Comparison of ENCODE assay signal across 8 mouse cellular contexts in the genomic region with DNA sequence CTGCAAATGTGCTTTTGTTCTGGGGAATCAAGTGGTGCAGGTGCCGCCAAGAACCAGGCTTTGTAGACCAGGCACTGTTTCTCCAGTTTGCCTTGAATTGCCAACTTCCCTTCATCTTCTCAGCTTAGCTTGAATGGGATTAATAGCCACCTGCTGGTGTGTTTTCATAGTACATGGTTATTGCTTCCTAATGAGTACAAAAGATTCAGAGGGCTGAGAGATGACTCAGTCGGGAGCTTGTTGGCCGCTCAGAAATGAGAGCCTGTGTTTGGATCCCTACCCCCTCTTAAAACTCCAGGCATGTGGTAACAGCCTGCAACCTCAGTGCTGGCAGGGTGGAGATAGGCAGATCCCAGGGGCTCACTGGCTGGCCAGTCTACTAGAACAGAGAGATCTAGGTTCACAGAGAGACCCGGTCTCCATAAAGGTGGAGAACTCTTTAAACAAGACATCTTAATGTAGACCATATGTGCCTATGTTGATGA.
A peak's percentile ranks its signal among the peaks of the same experiment; 100 is the strongest.
DNase-seq lines count a peak whose midpoint lies in the region; ATAC-seq lines count a peak whose summit lies in the region.

No protein-coding gene starts in this region.

- no peaks in the 10 kb centered on the region for H3K4me1 ChIP-seq in forebrain, embryonic 14.5 days (ENCODE audit: control insufficient read depth, insufficient read depth, low read length)

- H3K9me3 ChIP-seq in forebrain, embryonic 14.5 days (replicated peaks; ENCODE audit: control insufficient read depth, low read length), result no peaks in the 10 kb centered on the region

- H3K4me3 ChIP-seq in forebrain, embryonic 14.5 days (ENCODE audit: low read depth, low read length), result no peak overlapping the region

- ATAC-seq in forebrain, embryonic 14.5 days, result peak; percentile 84
- ATAC-seq in megakaryocyte progenitor cell, adult 5-6 weeks (replicated peaks; ENCODE audit: poor library complexity), result no peak

- DNase-seq in adrenal gland, adult 2 months, result peak; percentile 58
- no peak for DNase-seq in adrenal gland, postnatal 4 days (ENCODE audit: low spot score in 2 of 2)
- peak; percentile 15 for DNase-seq in testis, postnatal 14 days (ENCODE audit: low spot score)
- DNase-seq in testis, postnatal 10 days (ENCODE audit: low spot score), result no peak
- DNase-seq in forebrain, embryonic 14.5 days (ENCODE audit: low spot score), result peak; percentile 84
- peak; percentile 74 for DNase-seq in layer of hippocampus, adult 9-11 months
- DNase-seq in thymus, postnatal 36 days, result no peak

- H3K27me3 ChIP-seq in forebrain, embryonic 14.5 days (replicated peaks; ENCODE audit: control insufficient read depth, insufficient read depth, low read length), result no peaks in the 10 kb centered on the region

- WGBS in forebrain, embryonic 14.5 days, result 13% methylated on average over 4 of the region's 4 CpGs

- H3K27ac ChIP-seq in forebrain, embryonic 14.5 days (ENCODE audit: low read depth, low read length), result no peak overlapping the region

- H3K4me2 ChIP-seq in forebrain, embryonic 14.5 days (ENCODE audit: low read length), result no peak overlapping the region

- H3K9ac ChIP-seq in forebrain, embryonic 14.5 days (ENCODE audit: low read length), result no peak overlapping the region

- no peaks in the 10 kb centered on the region for H3K36me3 ChIP-seq in forebrain, embryonic 14.5 days (ENCODE audit: control insufficient read depth, insufficient read depth, low read length)

Comparison
In these comparisons a context has a peak if more than half of its experiments do, and no peak if none do; other contexts are left out.
1. DNase-seq: peak in adrenal gland, adult 2 months (single experiment), testis, postnatal 14 days (single experiment), forebrain, embryonic 14.5 days (single experiment) and layer of hippocampus, adult 9-11 months (single experiment); none in adrenal gland, postnatal 4 days (0 of 2), testis, postnatal 10 days (single experiment) and thymus, postnatal 36 days (0 of 2).